Mouse (Mus musculus): ENCODE data around the gene Defb19.

GRCm38 (mm10) chr2:152544691-152545090 lies 35.4 kb downstream of the Defb19 start:
- 0 out of 2 replicates have a peak, but pooled peaks have one; percentile 11 for TF ChIP-seq CTCF (IDR thresholded peaks at IDR 0.05; ENCODE audit: insufficient read depth, low read depth, low read length)
- no peak for TF ChIP-seq POLR2A (IDR thresholded peaks at IDR 0.05; ENCODE audit: insufficient read depth, low read depth, low read length)
